Mouse (Mus musculus): ENCODE measurements around the gene Olfr901. TPM values are rescaled to one million over a fixed set of nuclear protein-coding genes. Genes with fewer than 3 reads are reported as not detected.

Gene Olfr901
- polyA plus RNA-seq, 1 experiment from 2014 or later = not detected

Other genes with a start within 250 kb of the Olfr901 start
- not detected in 2 replicates for gene Olfr891, start 248.6 kb upstream of the Olfr901 start, polyA plus RNA-seq (2014; fragmentation: Nextera tagmentation; extraction: Ambion mirVana)
- gene Olfr893, start 221.1 kb upstream of the Olfr901 start, polyA plus RNA-seq (2014; fragmentation: Nextera tagmentation; extraction: Ambion mirVana) = not detected in 2 replicates
- not detected in 2 replicates for gene Olfr894, start 211.4 kb upstream of the Olfr901 start, polyA plus RNA-seq (2014; fragmentation: Nextera tagmentation; extraction: Ambion mirVana)
- gene Olfr143, start 176.7 kb upstream of the Olfr901 start, polyA plus RNA-seq (2014; fragmentation: Nextera tagmentation; extraction: Ambion mirVana) = not detected in 2 replicates
- gene Olfr895, start 161.6 kb upstream of the Olfr901 start, polyA plus RNA-seq (2014; fragmentation: Nextera tagmentation; extraction: Ambion mirVana) = not detected in 2 replicates
- not detected in 2 replicates for gene Olfr896-ps1, start 138.3 kb upstream of the Olfr901 start, polyA plus RNA-seq (2014; fragmentation: Nextera tagmentation; extraction: Ambion mirVana)
- not detected in 2 replicates for gene Olfr25, start 100.4 kb upstream of the Olfr901 start, polyA plus RNA-seq (2014; fragmentation: Nextera tagmentation; extraction: Ambion mirVana)
- not detected in 2 replicates for gene Olfr898, start 81.0 kb upstream of the Olfr901 start, polyA plus RNA-seq (2014; fragmentation: Nextera tagmentation; extraction: Ambion mirVana)
- gene Olfr250, start 62.6 kb upstream of the Olfr901 start, polyA plus RNA-seq (2014; fragmentation: Nextera tagmentation; extraction: Ambion mirVana) = not detected in 2 replicates
- not detected in 2 replicates for gene Olfr251, start 52.4 kb upstream of the Olfr901 start, polyA plus RNA-seq (2014; fragmentation: Nextera tagmentation; extraction: Ambion mirVana)
- not detected in 2 replicates for gene Olfr147, start 27.8 kb upstream of the Olfr901 start, polyA plus RNA-seq (2014; fragmentation: Nextera tagmentation; extraction: Ambion mirVana)
- gene Olfr902, start 18.2 kb downstream of the Olfr901 start, polyA plus RNA-seq (2014; fragmentation: Nextera tagmentation; extraction: Ambion mirVana) = not detected in 2 replicates
- not detected in 2 replicates for gene Olfr904, start 33.7 kb downstream of the Olfr901 start, polyA plus RNA-seq (2014; fragmentation: Nextera tagmentation; extraction: Ambion mirVana)
- gene Olfr905, start 41.7 kb downstream of the Olfr901 start, polyA plus RNA-seq (2014; fragmentation: Nextera tagmentation; extraction: Ambion mirVana) = not detected in 2 replicates
- not detected in 2 replicates for gene Olfr906, start 57.6 kb downstream of the Olfr901 start, polyA plus RNA-seq (2014; fragmentation: Nextera tagmentation; extraction: Ambion mirVana)
- not detected in 2 replicates for gene Olfr907, start 66.3 kb downstream of the Olfr901 start, polyA plus RNA-seq (2014; fragmentation: Nextera tagmentation; extraction: Ambion mirVana)
- not detected in 2 replicates for gene Olfr911-ps1, start 92.1 kb downstream of the Olfr901 start, polyA plus RNA-seq (2014; fragmentation: Nextera tagmentation; extraction: Ambion mirVana)
- not detected in 2 replicates for gene Olfr910, start 108.4 kb downstream of the Olfr901 start, polyA plus RNA-seq (2014; fragmentation: Nextera tagmentation; extraction: Ambion mirVana)
- not detected in 2 replicates for gene Olfr912, start 150.7 kb downstream of the Olfr901 start, polyA plus RNA-seq (2014; fragmentation: Nextera tagmentation; extraction: Ambion mirVana)
- not detected in 2 replicates for gene Olfr913, start 163.3 kb downstream of the Olfr901 start, polyA plus RNA-seq (2014; fragmentation: Nextera tagmentation; extraction: Ambion mirVana)
- not detected in 2 replicates for gene Olfr914, start 175.6 kb downstream of the Olfr901 start, polyA plus RNA-seq (2014; fragmentation: Nextera tagmentation; extraction: Ambion mirVana)
- gene Olfr916, start 230.4 kb downstream of the Olfr901 start, polyA plus RNA-seq (2014; fragmentation: Nextera tagmentation; extraction: Ambion mirVana) = not detected in 2 replicates
- not detected in 2 replicates for gene Olfr917, start 236.4 kb downstream of the Olfr901 start, polyA plus RNA-seq (2014; fragmentation: Nextera tagmentation; extraction: Ambion mirVana)
- gene Olfr918, start 245.1 kb downstream of the Olfr901 start, polyA plus RNA-seq (2014; fragmentation: Nextera tagmentation; extraction: Ambion mirVana) = not detected in 2 replicates